Mouse (Mus musculus) activated CD4-positive, CD25-positive, alpha-beta regulatory T cell (primary cell): Measurements from ENCODE around the gene Slc35f5. TPM values are rescaled to one million over a fixed set of nuclear protein-coding genes. Genes with fewer than 3 reads are reported as not detected.

Source experiments
- polyA plus RNA-seq, 2 experiments: library from polyadenylated mRNA; unstranded; fragments of 100-300 nt; shearing (Covaris generic); gene quantifications; one replicate each; pipeline ENCODE4 v1.2.1; 2017

Gene Slc35f5
- polyA plus RNA-seq = 1 to 10 TPM; 1.3 to 3.0 TPM

DNA sequence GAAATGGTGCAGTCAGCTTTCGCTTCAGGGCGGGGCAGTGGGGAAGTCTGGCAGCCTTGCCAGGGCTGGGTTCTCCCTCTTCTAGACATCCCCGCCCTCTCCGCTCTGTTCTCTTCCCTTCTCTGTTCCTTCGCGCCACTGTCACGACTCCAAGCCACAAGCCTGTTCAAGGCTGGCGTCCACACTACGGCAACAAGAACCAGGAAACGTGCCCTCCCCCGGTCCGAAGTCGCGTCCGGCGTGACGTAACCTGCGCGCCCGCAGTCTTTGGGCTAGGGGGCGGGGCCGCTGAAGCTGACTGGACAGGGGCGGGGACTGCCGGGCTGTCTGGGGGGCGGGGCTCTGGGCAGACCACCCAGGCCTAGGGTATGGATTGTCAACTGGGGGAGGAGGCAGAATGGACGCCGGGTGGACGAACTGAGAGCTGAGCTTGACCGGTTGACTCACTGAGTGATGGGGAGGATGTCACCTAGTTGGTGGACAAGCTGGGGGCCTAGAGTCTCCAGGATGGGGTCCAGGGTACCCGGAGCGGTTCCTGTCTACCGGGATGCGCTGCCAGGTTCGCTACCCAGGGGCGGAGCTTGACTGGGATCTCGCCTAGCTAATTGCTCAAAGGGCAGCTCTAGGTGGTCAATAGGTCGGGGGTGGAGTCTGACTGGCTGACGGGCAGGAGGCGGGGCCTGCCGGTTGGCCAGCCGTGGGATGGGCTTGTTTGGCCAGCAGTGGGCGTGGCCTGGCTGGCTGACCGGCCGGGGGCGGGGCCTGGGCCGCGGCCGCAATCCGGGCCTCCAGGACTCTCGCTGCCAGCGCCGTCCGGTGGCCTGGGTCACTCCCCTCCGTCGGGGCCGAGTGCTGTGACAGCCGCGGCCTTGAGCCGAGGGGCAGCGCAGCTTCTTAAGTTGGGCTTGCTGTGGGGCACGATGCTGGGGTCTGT lies at the start of gene Slc35f5:
Gene Slc35f5, plus strand, starts transcription at position 337 of the 934 bp plus-strand sequence.

Other genes with a start within 250 kb of the Slc35f5 start
- 1,000 to 10,000 TPM; 1,058 to 1,399 TPM for gene Actr3, start 124.9 kb upstream of the Slc35f5 start, polyA plus RNA-seq
- gene Gpr39, start 116.4 kb downstream of the Slc35f5 start, polyA plus RNA-seq = under 1 TPM in 1 of 2 experiments, not detected in 1; 0.23 TPM